Mouse (Mus musculus) CH12.LX (cell line): Measurements from ENCODE around the gene Zfp148. TPM values are rescaled to one million over a fixed set of nuclear protein-coding genes. Genes with fewer than 3 reads are reported as not detected.

Experiments used
- DNase-seq: peaks from one replicate; pipeline ENCODE4 v3.0.0-alpha.2; 2013; ENCODE audit errors: extremely low read depth
- H3K27ac ChIP-seq: 2 replicates; pipeline ENCODE4 v1.5.1; 2012; ENCODE audit warnings: low read depth, mild to moderate bottlenecking, control low read depth, moderate library complexity; ENCODE audit not compliant: insufficient read depth
- H3K27me3 ChIP-seq: replicated peaks from 2 replicates; pipeline ENCODE3; 2012; ENCODE audit warnings: inconsistent platforms
- H3K36me3 ChIP-seq, 2 experiments: replicated peaks in 1 of 2; 2 replicates each; pipeline versions ENCODE3 to v1.6.1; 2012; ENCODE audit warnings: inconsistent platforms in 1 of 2, low read length in 1 of 2, mild to moderate bottlenecking in 1 of 2, mixed read lengths in 1 of 2, moderate library complexity in 1 of 2; ENCODE audit not compliant: control insufficient read depth in 1 of 2, insufficient read depth in 1 of 2
- H3K4me1 ChIP-seq, 2 experiments: 2 replicates each; pipeline ENCODE4 v1.6.1; 2012; ENCODE audit warnings: inconsistent platforms in 1 of 2, moderate library complexity in 1 of 2; ENCODE audit not compliant: insufficient read depth in 2 of 2, control insufficient read depth in 1 of 2
- H3K4me2 ChIP-seq: 2 replicates; pipeline ENCODE4 v1.6.1; 2012; ENCODE audit warnings: low read depth, mild to moderate bottlenecking, control low read depth; ENCODE audit not compliant: poor library complexity, insufficient read depth, severe bottlenecking
- H3K4me3 ChIP-seq, 3 experiments: fragments of 150-350 bp in 1 of 3; sonication (generic) in 1 of 3; replicated peaks in 1 of 3; 2 replicates each; pipeline versions ENCODE3 to v1.5.1; 2011 to 2012; ENCODE audit warnings: low read depth in 2 of 3, low read length in 2 of 3, mild to moderate bottlenecking in 2 of 3, moderate library complexity in 2 of 3, control low read depth in 1 of 3, improper control_type of control experiment in 1 of 3, inconsistent platforms in 1 of 3, mixed read lengths in 1 of 3; ENCODE audit not compliant: poor library complexity in 1 of 3
- H3K79me2 ChIP-seq: replicated peaks from 2 replicates; pipeline ENCODE4 v1.6.1; 2012; ENCODE audit warnings: mild to moderate bottlenecking, moderate library complexity; ENCODE audit not compliant: control insufficient read depth, poor library complexity, insufficient read depth, severe bottlenecking; ENCODE audit errors: extremely low read depth
- H3K9ac ChIP-seq: 2 replicates; pipeline ENCODE4 v1.6.1; 2012; ENCODE audit warnings: low read depth, mild to moderate bottlenecking, control low read depth, moderate library complexity; ENCODE audit not compliant: insufficient read depth
- H3K9me3 ChIP-seq: replicated peaks from 2 replicates; pipeline ENCODE3; 2012; ENCODE audit warnings: low read length, inconsistent platforms, mixed read lengths
- BHLHE40 ChIP-seq: IDR thresholded peaks from 2 replicates; pipeline ENCODE4 v1.6.1; 2011; ENCODE audit warnings: mild to moderate bottlenecking, low read depth, low read length, improper control_type of control experiment
- CTCF ChIP-seq, 2 experiments: IDR thresholded peaks in 1 of 2; conservative IDR thresholded peaks in 1 of 2; 2 replicates each; pipeline ENCODE4 v1.5.1; 2011 to 2012; ENCODE audit warnings: low read depth in 2 of 2, low read length in 2 of 2, improper control_type of control experiment in 1 of 2, inconsistent platforms in 1 of 2, mild to moderate bottlenecking in 1 of 2, moderate library complexity in 1 of 2
- E2F4 ChIP-seq: IDR thresholded peaks from 2 replicates; pipeline ENCODE4 v1.6.1; 2011; ENCODE audit warnings: low read depth, low read length, improper control_type of control experiment; ENCODE audit not compliant: insufficient replicate concordance
- ELF1 ChIP-seq: IDR thresholded peaks from 2 replicates; pipeline ENCODE4 v1.6.1; 2014; ENCODE audit warnings: low read depth, mild to moderate bottlenecking, inconsistent platforms, low read length, improper control_type of control experiment
- ETS1 ChIP-seq: conservative IDR thresholded peaks from 2 replicates; pipeline ENCODE4 v1.6.1; 2012; ENCODE audit warnings: low read depth, mild to moderate bottlenecking, inconsistent platforms, low read length, improper control_type of control experiment, moderate library complexity
- GABPA ChIP-seq: IDR thresholded peaks from 2 replicates; pipeline ENCODE4 v1.6.1; 2012; ENCODE audit warnings: low read depth, low read length, improper control_type of control experiment, inconsistent platforms; ENCODE audit not compliant: insufficient replicate concordance
- IRF4 ChIP-seq: IDR thresholded peaks from 2 replicates; pipeline ENCODE4 v1.6.1; 2014; ENCODE audit warnings: low read depth, mild to moderate bottlenecking, inconsistent platforms, low read length, improper control_type of control experiment
- JUN ChIP-seq: IDR thresholded peaks from 2 replicates; pipeline ENCODE4 v1.6.1; 2011; ENCODE audit warnings: low read depth, mild to moderate bottlenecking, low read length, improper control_type of control experiment, moderate library complexity; ENCODE audit not compliant: insufficient read depth
- JUND ChIP-seq: conservative IDR thresholded peaks from 2 replicates; pipeline ENCODE4 v1.6.1; 2011; ENCODE audit warnings: low read depth, low read length, improper control_type of control experiment
- MAFK ChIP-seq: IDR thresholded peaks from 2 replicates; pipeline ENCODE4 v1.6.1; 2011; ENCODE audit warnings: low read length, improper control_type of control experiment; ENCODE audit not compliant: insufficient replicate concordance
- MAZ ChIP-seq: IDR thresholded peaks from 2 replicates; pipeline ENCODE4 v1.6.1; 2012; ENCODE audit warnings: low read depth, mild to moderate bottlenecking, inconsistent platforms, low read length, improper control_type of control experiment, moderate library complexity
- MEF2A ChIP-seq: IDR thresholded peaks from 2 replicates; pipeline ENCODE4 v1.6.1; 2014; ENCODE audit warnings: low read depth, mild to moderate bottlenecking, inconsistent platforms, low read length, improper control_type of control experiment, borderline replicate concordance
- MXI1 ChIP-seq: IDR thresholded peaks from 2 replicates; pipeline ENCODE4 v1.6.1; 2011; ENCODE audit warnings: mild to moderate bottlenecking, low read depth, low read length, improper control_type of control experiment
- NRF1 ChIP-seq: IDR thresholded peaks from 2 replicates; pipeline ENCODE4 v1.6.1; 2014; ENCODE audit warnings: low read depth, mild to moderate bottlenecking, inconsistent platforms, low read length, improper control_type of control experiment, moderate library complexity
- PAX5 ChIP-seq: IDR thresholded peaks from 2 replicates; pipeline ENCODE4 v1.6.1; 2012; ENCODE audit warnings: low read length, inconsistent platforms, mixed read lengths
- POLR2A ChIP-seq: IDR thresholded peaks from 2 replicates; pipeline ENCODE4 v1.6.1; 2011; ENCODE audit warnings: low read depth, mild to moderate bottlenecking, improper control_type of control experiment, low read length
- POLR2AphosphoS2 ChIP-seq: IDR thresholded peaks from 2 replicates; pipeline ENCODE4 v1.6.1; 2011; ENCODE audit warnings: low read depth, low read length, improper control_type of control experiment
- RAD21 ChIP-seq: IDR thresholded peaks from 2 replicates; pipeline ENCODE4 v1.6.1; 2011; ENCODE audit warnings: low read depth, mild to moderate bottlenecking, low read length, improper control_type of control experiment, moderate library complexity
- TCF12 ChIP-seq: IDR thresholded peaks from 2 replicates; pipeline ENCODE4 v1.6.1; 2014; ENCODE audit warnings: low read depth, mild to moderate bottlenecking, inconsistent platforms, low read length, improper control_type of control experiment
- USF1 ChIP-seq: IDR thresholded peaks from 2 replicates; pipeline ENCODE4 v1.6.1; 2014; ENCODE audit warnings: low read depth, mild to moderate bottlenecking, inconsistent platforms, low read length, improper control_type of control experiment
- USF2 ChIP-seq: conservative IDR thresholded peaks from 2 replicates; pipeline ENCODE4 v1.6.1; 2011; ENCODE audit warnings: low read depth, low read length, improper control_type of control experiment
- ZMIZ1 ChIP-seq: IDR thresholded peaks from 2 replicates; pipeline ENCODE4 v1.6.1; 2012; ENCODE audit warnings: low read depth, mild to moderate bottlenecking, inconsistent platforms, low read length, improper control_type of control experiment
- ZNF384 ChIP-seq: IDR thresholded peaks from 2 replicates; pipeline ENCODE4 v1.6.1; 2012; ENCODE audit warnings: low read depth, low read length, improper control_type of control experiment, inconsistent platforms
- dilution Hi-C: fragments of 300-500 bp; cut with MboI; formaldehyde crosslinking; loops from 2 replicates; pipeline ENCODE4 v1.14.3; 2020; ENCODE audit warnings: low sequenced_read_pairs; ENCODE audit not compliant: extremely low pct_unique_long_range_greater_than_20kb, extremely low pct_ligation_motif_present
- in situ Hi-C: fragments of 300-500 bp; cut with MboI; formaldehyde crosslinking; loops from 3 replicates; pipeline ENCODE4 v1.14.3; 2019; ENCODE audit warnings: low sequenced_read_pairs, low pct_ligation_motif_present, low pct_unique_long_range_greater_than_20kb, mixed read lengths
- polyA plus RNA-seq: library from polyadenylated mRNA; unstranded; fragments of >175 nt; gene quantifications from 2 replicates; pipeline ENCODE4 v1.2.1, GENCODE M21; 2012; ENCODE audit warnings: low read depth; ENCODE audit not compliant: insufficient read length
- total RNA-seq, 2 experiments: library from RNA; depleted of rRNA; stranded (reverse); fragments of 300-350 nt in 1 of 2; fragments of >200 nt in 1 of 2; gene quantifications; 2 replicates each; pipeline ENCODE4 v1.2.3; 2012 to 2014

Gene Zfp148
- total and polyA plus RNA-seq, 3 experiments = 19.5 to 36.6 (median 28.6) TPM

DNA sequence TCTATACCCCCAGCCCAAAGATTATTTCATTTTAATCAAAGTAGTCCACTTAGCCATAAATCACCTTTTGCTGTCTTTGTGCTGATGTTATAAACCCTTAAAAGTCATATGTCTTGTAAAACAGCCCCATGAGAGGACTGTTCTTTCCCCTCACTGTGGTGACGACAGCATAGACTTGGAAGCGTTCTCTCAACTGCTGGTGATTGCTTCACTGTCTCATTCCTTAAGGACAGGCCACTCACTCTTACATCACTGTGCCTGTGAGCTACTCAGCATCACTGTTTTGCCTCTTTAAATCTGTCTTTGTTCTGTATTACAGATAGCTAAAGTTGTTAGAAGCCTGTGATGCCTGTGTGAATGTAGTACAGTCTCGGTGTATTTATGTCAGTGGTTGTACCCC is 80.8 kb downstream of the Zfp148 start:
- peaks cover 3% of the 10 kb centered on the region for H3K9me3 ChIP-seq
- H3K9ac ChIP-seq = no peak overlapping the region
- no peak overlapping the region for H3K27ac ChIP-seq
- TF ChIP-seq ETS1 = no peak
- TF ChIP-seq CTCF (conservative IDR thresholded peaks at IDR 0.05 in 1 of 2, IDR thresholded peaks at IDR 0.05 in 1 of 2; ENCODE audit: low read depth in 2 of 2, low read length in 2 of 2) = no peak
- no peak for TF ChIP-seq JUND
- TF ChIP-seq TCF12 = no peak
- no peak for TF ChIP-seq PAX5
- TF ChIP-seq USF1 = no peak
- TF ChIP-seq ZNF384 = no peak
- TF ChIP-seq MEF2A = no peak
- TF ChIP-seq POLR2AphosphoS2 = no peak
- TF ChIP-seq MXI1 = no peak
- no peak for TF ChIP-seq POLR2A
- TF ChIP-seq E2F4 = no peak
- TF ChIP-seq MAZ = no peak
- peaks cover 39 to 85% of the 10 kb centered on the region in 2 experiments for H3K36me3 ChIP-seq
- peaks cover 3% of the 10 kb centered on the region; the same call in 1 of the 2 replicates for H3K79me2 ChIP-seq
- H3K4me2 ChIP-seq = no peak overlapping the region
- dilution Hi-C loops = no loop called here
- no peak overlapping the region for H3K4me3 ChIP-seq
- no peak for DNase-seq
- in situ Hi-C loops = no loop called here
- H3K27me3 ChIP-seq = no peaks in the 10 kb centered on the region
- peaks cover 0 to 10% of the 10 kb centered on the region in 2 experiments; a peak in 1 of 4 replicates for H3K4me1 ChIP-seq

DNA sequence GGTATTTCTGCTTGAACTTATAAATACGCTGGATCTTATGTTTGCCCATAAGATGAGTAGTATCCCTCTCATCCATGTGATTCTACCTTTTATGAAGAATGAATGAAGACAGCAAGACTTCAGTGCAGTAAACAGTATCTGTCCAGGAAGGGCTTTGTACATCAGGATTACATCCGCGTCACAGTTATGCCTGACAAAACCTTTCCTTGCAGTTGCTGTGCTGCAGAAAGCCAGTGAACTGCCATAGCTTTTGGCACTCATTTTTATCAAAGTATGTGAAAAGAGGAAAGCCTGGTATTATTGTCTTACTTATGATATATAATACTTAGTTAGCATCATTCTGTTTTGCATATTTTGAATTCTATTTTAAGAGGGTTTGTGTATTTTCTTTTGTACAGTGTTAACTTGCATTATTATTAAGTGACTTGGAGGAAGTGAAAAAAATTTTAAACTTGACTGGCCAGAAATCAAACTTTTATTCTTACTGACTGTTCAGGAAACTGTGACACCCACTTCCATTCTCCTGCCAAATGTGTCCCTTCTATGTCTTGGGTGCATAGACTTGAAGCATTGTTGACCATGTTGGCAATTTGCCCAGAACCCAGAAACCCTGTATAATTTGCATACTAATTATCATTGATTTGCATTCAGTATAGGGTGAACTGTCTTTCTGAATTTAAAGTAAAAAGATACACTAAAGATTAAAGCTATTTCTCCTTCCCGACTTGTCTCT is 84.0 kb downstream of the Zfp148 start:
- in situ Hi-C loops (no loop called here), dilution Hi-C loops (no loop called here)
- TF ChIP-seq USF1 (no peak), RAD21 (no peak), BHLHE40 (no peak), POLR2AphosphoS2 (no peak), JUN (no peak), IRF4 (no peak), GABPA (no peak), ELF1 (no peak), USF2 (no peak), ETS1 (no peak), MAFK (no peak), ZMIZ1 (no peak), NRF1 (no peak), MEF2A (no peak)
- Histone ChIP-seq H3K27me3 (no peaks in the 10 kb centered on the region), H3K4me2 (no peak overlapping the region), H3K4me3 (no peak overlapping the region), H3K36me3 (peaks cover 27 to 79% of the 10 kb centered on the region in 2 experiments), H3K27ac (no peak overlapping the region), H3K9ac (no peak overlapping the region), H3K9me3 (no peaks in the 10 kb centered on the region), H3K4me1 (peaks cover 0 to 10% of the 10 kb centered on the region in 2 experiments; a peak in 1 of 4 replicates), H3K79me2 (no peaks in the 10 kb centered on the region; the same call in 1 of the 2 replicates)
- no peak for DNase-seq
